8 mouse cellular contexts compared by ENCODE assay signal in genomic region chr4:21368234-21369021, GRCm38 (mm10).
A peak's percentile ranks its signal among the peaks of the same experiment; 100 is the strongest.
DNase-seq lines count a peak whose midpoint lies in the region; ATAC-seq and TF ChIP-seq lines count a peak whose summit lies in the region.

No protein-coding gene starts in this region.

- TF ChIP-seq CTCF in liver, embryonic 14.5 days (IDR thresholded peaks at IDR 0.05; ENCODE audit: low read depth): peak; percentile 75
- TF ChIP-seq CTCF in cortical plate, adult 2 months (IDR thresholded peaks at IDR 0.05; ENCODE audit: extremely low read depth, insufficient read depth, low read length): peak; percentile 81

- 54% methylated on average over 11 of the region's 11 CpGs for WGBS in liver, embryonic 14.5 days (ENCODE audit: insufficient replicate concordance)
- WGBS in liver, embryonic 12.5 days (ENCODE audit: insufficient replicate concordance): 57% methylated on average over 11 of the region's 11 CpGs
- 73% methylated on average over 11 of the region's 11 CpGs for WGBS in neural tube, embryonic 11.5 days

- no peaks in the 10 kb centered on the region for H3K4me1 ChIP-seq in liver, embryonic 14.5 days (replicated peaks; ENCODE audit: control insufficient read depth in 2 of 2, insufficient read depth in 2 of 2, low read length in 1 of 2)
- no peaks in the 10 kb centered on the region for H3K4me1 ChIP-seq in liver, embryonic 12.5 days
- no peaks in the 10 kb centered on the region for H3K4me1 ChIP-seq in cortical plate, adult 2 months (ENCODE audit: control insufficient read depth, insufficient read depth, low read length)
- no peaks in the 10 kb centered on the region for H3K4me1 ChIP-seq in neural tube, embryonic 11.5 days (ENCODE audit: control insufficient read depth, insufficient read depth, low read length)

- no peak overlapping the region for H3K9ac ChIP-seq in liver, embryonic 14.5 days (replicated peaks)
- no peak overlapping the region for H3K9ac ChIP-seq in liver, embryonic 12.5 days
- H3K9ac ChIP-seq in neural tube, embryonic 11.5 days (ENCODE audit: low read length): no peak overlapping the region

- TF ChIP-seq POLR2A in cortical plate, adult 2 months (IDR thresholded peaks at IDR 0.05; ENCODE audit: extremely low read depth, insufficient read depth, low read length): no peak

- no peaks in the 10 kb centered on the region for H3K27me3 ChIP-seq in liver, embryonic 14.5 days (ENCODE audit: control insufficient read depth, insufficient read depth, low read length)
- no peaks in the 10 kb centered on the region for H3K27me3 ChIP-seq in liver, embryonic 12.5 days (replicated peaks)
- H3K27me3 ChIP-seq in neural tube, embryonic 11.5 days (ENCODE audit: control insufficient read depth, insufficient read depth, low read length): no peaks in the 10 kb centered on the region

- H3K4me3 ChIP-seq in liver, embryonic 14.5 days (ENCODE audit: insufficient read depth in 1 of 2, low read depth in 2 of 2, low read length in 2 of 2): no peak overlapping the region
- no peak overlapping the region for H3K4me3 ChIP-seq in liver, embryonic 12.5 days
- H3K4me3 ChIP-seq in cortical plate, adult 2 months (ENCODE audit: insufficient read depth, low read length): no peak overlapping the region
- no peak overlapping the region for H3K4me3 ChIP-seq in neural tube, embryonic 11.5 days (ENCODE audit: low read depth, low read length)

- no peak overlapping the region for H3K27ac ChIP-seq in liver, embryonic 14.5 days
- H3K27ac ChIP-seq in liver, embryonic 12.5 days: no peak overlapping the region
- H3K27ac ChIP-seq in cortical plate, adult 2 months (ENCODE audit: insufficient read depth, low read length): no peak overlapping the region
- H3K27ac ChIP-seq in neural tube, embryonic 11.5 days (ENCODE audit: low read depth, low read length): no peak overlapping the region

- no peak for ATAC-seq in liver, embryonic 14.5 days (ENCODE audit: insufficient read depth)
- ATAC-seq in liver, embryonic 12.5 days: no peak
- ATAC-seq in neural tube, embryonic 11.5 days (ENCODE audit: insufficient read depth, low FRiP score, low TSS enrichment): peak; percentile 77
- ATAC-seq in monocyte, adult 5-6 weeks (replicated peaks; ENCODE audit: insufficient number of reproducible peaks, low FRiP score, low TSS enrichment, poor library complexity, severe bottlenecking): no peak

- no peak for DNase-seq in liver, embryonic 14.5 days (ENCODE audit: low read depth in 3 of 3, low spot score in 3 of 3)
- DNase-seq in Muller cell, postnatal 12 days (ENCODE audit: inconsistent ontology term): peak; percentile 4
- DNase-seq in hindlimb bud, embryonic 11.5 days (ENCODE audit: extremely low spot score, low read depth, low spot score): peak; percentile 14
- peak; percentile 29 for DNase-seq in neural tube, embryonic 11.5 days (ENCODE audit: low spot score)
- DNase-seq in urinary bladder, postnatal 10 days (ENCODE audit: low spot score): no peak

- H3K36me3 ChIP-seq in liver, embryonic 14.5 days (replicated peaks; ENCODE audit: control insufficient read depth, insufficient read depth, low read depth): no peaks in the 10 kb centered on the region
- H3K36me3 ChIP-seq in liver, embryonic 12.5 days: no peaks in the 10 kb centered on the region
- no peaks in the 10 kb centered on the region for H3K36me3 ChIP-seq in neural tube, embryonic 11.5 days (ENCODE audit: control insufficient read depth, insufficient read depth, low read length)

- no peak overlapping the region for H3K4me2 ChIP-seq in liver, embryonic 14.5 days (ENCODE audit: low read depth)
- no peak overlapping the region for H3K4me2 ChIP-seq in liver, embryonic 12.5 days
- H3K4me2 ChIP-seq in neural tube, embryonic 11.5 days (ENCODE audit: low read depth): no peak overlapping the region

- H3K9me3 ChIP-seq in liver, embryonic 14.5 days (ENCODE audit: control insufficient read depth, low read length): no peaks in the 10 kb centered on the region
- no peaks in the 10 kb centered on the region for H3K9me3 ChIP-seq in liver, embryonic 12.5 days (replicated peaks)
- H3K9me3 ChIP-seq in neural tube, embryonic 11.5 days (ENCODE audit: control insufficient read depth, low read length): no peaks in the 10 kb centered on the region

- TF ChIP-seq EP300 in liver, embryonic 14.5 days (IDR thresholded peaks at IDR 0.05; ENCODE audit: low read depth): no peak

Comparison
In these comparisons a context has a peak if more than half of its experiments do, and no peak if none do; other contexts are left out.
1. DNase-seq: peak in Muller cell, postnatal 12 days (single experiment), hindlimb bud, embryonic 11.5 days (single experiment) and neural tube, embryonic 11.5 days (single experiment); none in liver, embryonic 14.5 days (0 of 3) and urinary bladder, postnatal 10 days (single experiment).